In genomic region chr16:85148615-85149508, GRCm38 (mm10) we compare ENCODE assay signal across 8 mouse cellular contexts. TPM values are rescaled to one million over a fixed set of nuclear protein-coding genes. Genes with fewer than 3 reads are reported as not detected.
DNase-seq lines count a peak whose midpoint lies in the region; ATAC-seq and TF ChIP-seq lines count a peak whose summit lies in the region.

No protein-coding gene starts in this region.

- ATAC-seq in heart, postnatal 0 days (ENCODE audit: insufficient read depth, low read depth): peak; percentile 86
- 0 out of 2 replicates have a peak, but pooled peaks have one; percentile 21 for ATAC-seq in liver, embryonic 14.5 days (ENCODE audit: insufficient read depth)

- no peaks in the 10 kb centered on the region for H3K36me3 ChIP-seq in heart, postnatal 0 days (replicated peaks; ENCODE audit: control insufficient read depth, insufficient read depth, low read length)
- H3K36me3 ChIP-seq in liver, embryonic 14.5 days (replicated peaks; ENCODE audit: control insufficient read depth, insufficient read depth, low read depth): no peaks in the 10 kb centered on the region

- no peaks in the 10 kb centered on the region for H3K27me3 ChIP-seq in heart, postnatal 0 days (ENCODE audit: control insufficient read depth, insufficient read depth, low read length)
- H3K27me3 ChIP-seq in liver, embryonic 14.5 days (ENCODE audit: control insufficient read depth, insufficient read depth, low read length): no peaks in the 10 kb centered on the region

- DNase-seq in layer of hippocampus, adult 2 months (ENCODE audit: low spot score in 2 of 2): no peak
- DNase-seq in layer of hippocampus, adult 9-10 months (ENCODE audit: low spot score): no peak
- DNase-seq in brain, adult 2 months (ENCODE audit: low read depth, low spot score): peak; percentile 55
- DNase-seq in heart, postnatal 0 days (ENCODE audit: low spot score): peak; percentile 80
- no peak for DNase-seq in liver, embryonic 14.5 days (ENCODE audit: low read depth in 3 of 3, low spot score in 3 of 3)
- DNase-seq in urinary bladder, postnatal 36 days (ENCODE audit: low spot score in 2 of 2): peak; percentile 66 to 80
- no peak for DNase-seq in ovary, postnatal 14 days (ENCODE audit: low spot score)
- DNase-seq in frontal cortex, adult 2 months (ENCODE audit: extremely low spot score in 1 of 2, low spot score in 1 of 2): no peak

- TF ChIP-seq EP300 in heart, postnatal 0 days (IDR thresholded peaks at IDR 0.05; ENCODE audit: low read depth): no peak
- TF ChIP-seq EP300 in liver, embryonic 14.5 days (IDR thresholded peaks at IDR 0.05; ENCODE audit: low read depth): no peak

- 28% methylated on average over 9 of the region's 9 CpGs for WGBS in heart, postnatal 0 days
- WGBS in liver, embryonic 14.5 days (ENCODE audit: insufficient replicate concordance): 51% methylated on average over 9 of the region's 9 CpGs

- H3K27ac ChIP-seq in layer of hippocampus, adult 2 months: peak overlapping the region; percentile 72
- H3K27ac ChIP-seq in heart, postnatal 0 days (ENCODE audit: low read depth): peak overlapping the region; percentile 83
- no peak overlapping the region for H3K27ac ChIP-seq in liver, embryonic 14.5 days

- peak overlapping the region; percentile 28 for H3K4me2 ChIP-seq in heart, postnatal 0 days (ENCODE audit: low read depth, low read length)
- no peak overlapping the region for H3K4me2 ChIP-seq in liver, embryonic 14.5 days (ENCODE audit: low read depth)

- H3K4me3 ChIP-seq in layer of hippocampus, adult 2 months: no peak overlapping the region
- no peak overlapping the region for H3K4me3 ChIP-seq in heart, postnatal 0 days (ENCODE audit: low read depth, low read length)
- no peak overlapping the region for H3K4me3 ChIP-seq in liver, embryonic 14.5 days (ENCODE audit: insufficient read depth in 1 of 2, low read depth in 2 of 2, low read length in 2 of 2)

- H3K9ac ChIP-seq in heart, postnatal 0 days (replicated peaks; ENCODE audit: low read depth, low read length): no peak overlapping the region
- no peak overlapping the region for H3K9ac ChIP-seq in liver, embryonic 14.5 days (replicated peaks)

- peaks cover 57% of the 10 kb centered on the region for H3K4me1 ChIP-seq in heart, postnatal 0 days (ENCODE audit: control insufficient read depth, insufficient read depth)
- H3K4me1 ChIP-seq in liver, embryonic 14.5 days (replicated peaks; ENCODE audit: control insufficient read depth in 2 of 2, insufficient read depth in 2 of 2, low read length in 1 of 2): peaks cover 0 to 11% of the 10 kb centered on the region in 2 experiments; a peak in 2 of 4 replicates

- no peaks in the 10 kb centered on the region for H3K9me3 ChIP-seq in heart, postnatal 0 days (replicated peaks; ENCODE audit: control insufficient read depth, low read length)
- no peaks in the 10 kb centered on the region for H3K9me3 ChIP-seq in liver, embryonic 14.5 days (ENCODE audit: control insufficient read depth, low read length)

- TF ChIP-seq CTCF in layer of hippocampus, adult 2 months (conservative IDR thresholded peaks at IDR 0.05): no peak
- TF ChIP-seq CTCF in heart, postnatal 0 days (IDR thresholded peaks at IDR 0.05; ENCODE audit: low read depth): no peak
- no peak for TF ChIP-seq CTCF in liver, embryonic 14.5 days (IDR thresholded peaks at IDR 0.05; ENCODE audit: low read depth)

RNA-seq across cellular contexts. Expression of gene App, which starts 24.7 kb away (rescaled TPM):
- total RNA-seq in layer of hippocampus, adult 2 months (2021): 1,000 to 10,000 TPM; 1,175 to 1,228 TPM
- total RNA-seq in heart, postnatal 0 days (2014; rRNA removed; ENCODE audit: low replicate concordance): 139 and 171 TPM in 2 replicates
- 119 and 122 TPM in 2 replicates for polyA plus RNA-seq in heart, postnatal 0 days (2015; fragmentation: Nextera tagmentation; extraction: Ambion mirVana)
- polyA plus RNA-seq in liver, embryonic 14.5 days (2012; rRNA removed): 10.5 and 16.9 TPM in 2 replicates
- 11.6 and 11.9 TPM in 2 replicates for polyA plus RNA-seq in liver, embryonic 14.5 days (2014; fragmentation: Nextera tagmentation; extraction: Ambion mirVana)
- polyA plus RNA-seq in frontal cortex, adult 2 months (2012; rRNA removed): 922 and 929 TPM in 2 replicates

Comparison
In these comparisons a context has a peak if more than half of its experiments do, and no peak if none do; other contexts are left out.
1. DNase-seq: peak in brain, adult 2 months (single experiment), heart, postnatal 0 days (single experiment) and urinary bladder, postnatal 36 days (2 of 2); none in layer of hippocampus, adult 2 months (0 of 2), layer of hippocampus, adult 9-10 months (single experiment), liver, embryonic 14.5 days (0 of 3), ovary, postnatal 14 days (single experiment) and frontal cortex, adult 2 months (0 of 2).